Comparison of ENCODE assay signal across 7 mouse cellular contexts in genomic region chr9:31400441-31400840, GRCm38 (mm10). TPM values are rescaled to one million over a fixed set of nuclear protein-coding genes. Genes with fewer than 3 reads are reported as not detected.
DNase-seq lines count a peak whose midpoint lies in the region; ATAC-seq and TF ChIP-seq lines count a peak whose summit lies in the region.

No protein-coding gene starts in this region.

- no peaks in the 10 kb centered on the region for H3K27me3 ChIP-seq in testis, adult 2 months (ENCODE audit: control insufficient read depth, insufficient read depth, low read length)
- no peaks in the 10 kb centered on the region for H3K27me3 ChIP-seq in embryonic facial prominence, embryonic 10.5 days (replicated peaks; ENCODE audit: low read depth, poor library complexity, severe bottlenecking)
- no peaks in the 10 kb centered on the region for H3K27me3 ChIP-seq in kidney, postnatal 0 days (ENCODE audit: insufficient read depth, low read length)
- no peaks in the 10 kb centered on the region for H3K27me3 ChIP-seq in lung, embryonic 14.5 days (ENCODE audit: insufficient read depth, low read length)

- H3K4me3 ChIP-seq in testis, adult 2 months (ENCODE audit: control insufficient read depth, low read depth, low read length): no peak overlapping the region
- H3K4me3 ChIP-seq in embryonic facial prominence, embryonic 10.5 days: no peak overlapping the region
- no peak overlapping the region for H3K4me3 ChIP-seq in kidney, postnatal 0 days (replicated peaks; ENCODE audit: low read depth, low read length)
- no peak overlapping the region for H3K4me3 ChIP-seq in lung, embryonic 14.5 days (ENCODE audit: low read depth, low read length)

- no peak overlapping the region for H3K9ac ChIP-seq in kidney, postnatal 0 days (ENCODE audit: low read depth, low read length)
- no peak overlapping the region for H3K9ac ChIP-seq in lung, embryonic 14.5 days

- H3K27ac ChIP-seq in testis, adult 2 months (ENCODE audit: control insufficient read depth, insufficient read depth, low read depth, low read length): no peak overlapping the region
- no peak overlapping the region for H3K27ac ChIP-seq in embryonic facial prominence, embryonic 10.5 days (replicated peaks)
- H3K27ac ChIP-seq in kidney, postnatal 0 days: no peak overlapping the region
- H3K27ac ChIP-seq in lung, embryonic 14.5 days (ENCODE audit: low read depth): no peak overlapping the region

- peak; percentile 64; the same call in 1 of the 2 replicates for TF ChIP-seq CTCF in testis, adult 2 months (IDR thresholded peaks at IDR 0.05; ENCODE audit: control insufficient read depth, insufficient read depth, insufficient replicate concordance, low read depth, low read length)
- TF ChIP-seq CTCF in kidney, postnatal 0 days (IDR thresholded peaks at IDR 0.05; ENCODE audit: low read depth): peak; percentile 83
- peak; percentile 85 for TF ChIP-seq CTCF in lung, embryonic 14.5 days (IDR thresholded peaks at IDR 0.05; ENCODE audit: low read depth)

- no peaks in the 10 kb centered on the region for H3K9me3 ChIP-seq in embryonic facial prominence, embryonic 10.5 days
- no peaks in the 10 kb centered on the region for H3K9me3 ChIP-seq in kidney, postnatal 0 days (replicated peaks; ENCODE audit: low read length)
- no peaks in the 10 kb centered on the region for H3K9me3 ChIP-seq in lung, embryonic 14.5 days (ENCODE audit: low read depth, low read length)

- no peak for ATAC-seq in kidney, postnatal 0 days (replicated peaks; ENCODE audit: low FRiP score, low read depth)
- ATAC-seq in lung, embryonic 14.5 days (ENCODE audit: insufficient read depth): no peak

- WGBS in embryonic facial prominence, embryonic 10.5 days: 59% methylated on average over 4 of the region's 4 CpGs
- 55% methylated on average over 4 of the region's 4 CpGs for WGBS in kidney, postnatal 0 days
- 46% methylated on average over 4 of the region's 4 CpGs for WGBS in lung, embryonic 14.5 days

- DNase-seq in testis, postnatal 14 days (ENCODE audit: low spot score): no peak
- DNase-seq in adrenal gland, postnatal 10 days: peak; percentile 89
- peak; percentile 71 for DNase-seq in embryonic facial prominence, embryonic 10.5 days (ENCODE audit: low spot score)
- peak; percentile 73 for DNase-seq in kidney, postnatal 0 days (ENCODE audit: low spot score)
- peak; percentile 90 for DNase-seq in lung, embryonic 14.5 days
- peak; percentile 20 for DNase-seq in skeletal muscle tissue, adult 2 months (ENCODE audit: low read depth, low spot score)

- no peaks in the 10 kb centered on the region for H3K4me1 ChIP-seq in testis, adult 2 months (ENCODE audit: control insufficient read depth, insufficient read depth, low read length)
- no peaks in the 10 kb centered on the region for H3K4me1 ChIP-seq in embryonic facial prominence, embryonic 10.5 days
- H3K4me1 ChIP-seq in kidney, postnatal 0 days (replicated peaks; ENCODE audit: insufficient read depth, low read length): no peaks in the 10 kb centered on the region
- H3K4me1 ChIP-seq in lung, embryonic 14.5 days (ENCODE audit: insufficient read depth): no peaks in the 10 kb centered on the region

- no peak for TF ChIP-seq POLR2A in testis, adult 2 months (IDR thresholded peaks at IDR 0.05; ENCODE audit: control insufficient read depth, low read depth, low read length)

- no peak overlapping the region for H3K4me2 ChIP-seq in kidney, postnatal 0 days (ENCODE audit: low read length)
- no peak overlapping the region for H3K4me2 ChIP-seq in lung, embryonic 14.5 days

- H3K36me3 ChIP-seq in testis, adult 2 months (ENCODE audit: control insufficient read depth, insufficient read depth, low read length): peaks cover 8% of the 10 kb centered on the region
- peaks cover 99% of the 10 kb centered on the region for H3K36me3 ChIP-seq in embryonic facial prominence, embryonic 10.5 days (replicated peaks)
- peaks cover 77% of the 10 kb centered on the region for H3K36me3 ChIP-seq in kidney, postnatal 0 days (ENCODE audit: insufficient read depth, low read length)
- peaks cover 97% of the 10 kb centered on the region for H3K36me3 ChIP-seq in lung, embryonic 14.5 days (ENCODE audit: insufficient read depth)

RNA-seq across cellular contexts. Expression of gene Nfrkb, which starts 14.4 kb away (rescaled TPM):
- 16.7 and 18.2 TPM in 2 replicates for polyA plus RNA-seq in testis, adult 2 months (2012; rRNA removed)
- total RNA-seq in adrenal gland, postnatal 10 days (2021): 10 to 100 TPM; 19.1 to 30.3 TPM
- polyA plus RNA-seq in embryonic facial prominence, embryonic 10.5 days (2016; fragmentation: Nextera tagmentation; extraction: Ambion mirVana): 20.2 and 22.0 TPM in 2 replicates
- 14.4 and 18.2 TPM in 2 replicates for polyA plus RNA-seq in kidney, postnatal 0 days (2015; fragmentation: Nextera tagmentation; extraction: Ambion mirVana)
- 21.2 and 27.0 TPM in 2 replicates for polyA plus RNA-seq in lung, embryonic 14.5 days (2014; fragmentation: Nextera tagmentation; extraction: Ambion mirVana)
